8 mouse cellular contexts compared by ENCODE assay signal in genomic region chr17:83335183-83335584, GRCm38 (mm10). TPM values are rescaled to one million over a fixed set of nuclear protein-coding genes. Genes with fewer than 3 reads are reported as not detected.
DNase-seq lines count a peak whose midpoint lies in the region; ATAC-seq lines count a peak whose summit lies in the region.

No protein-coding gene starts in this region.

- H3K36me3 ChIP-seq in midbrain, embryonic 11.5 days (ENCODE audit: control insufficient read depth, insufficient read depth, low read length) = no peaks in the 10 kb centered on the region
- H3K36me3 ChIP-seq in midbrain, embryonic 15.5 days (replicated peaks) = no peaks in the 10 kb centered on the region
- H3K36me3 ChIP-seq in limb, embryonic 13.5 days = no peaks in the 10 kb centered on the region

- DNase-seq in frontal cortex, postnatal 36 days (ENCODE audit: low spot score in 2 of 2) = no peak
- no peak for DNase-seq in midbrain, embryonic 11.5 days (ENCODE audit: low spot score, missing footprints)
- DNase-seq in testis, postnatal 10 days (ENCODE audit: low spot score) = peak; percentile 27
- DNase-seq in urinary bladder, postnatal 25 days (ENCODE audit: low spot score) = no peak
- DNase-seq in kidney, postnatal 14 days = no peak

- H3K27me3 ChIP-seq in midbrain, embryonic 11.5 days (ENCODE audit: control insufficient read depth, insufficient read depth, low read length) = no peaks in the 10 kb centered on the region
- H3K27me3 ChIP-seq in midbrain, embryonic 15.5 days (replicated peaks) = no peaks in the 10 kb centered on the region
- no peaks in the 10 kb centered on the region for H3K27me3 ChIP-seq in limb, embryonic 13.5 days

- no peak overlapping the region for H3K9ac ChIP-seq in midbrain, embryonic 11.5 days (ENCODE audit: low read length)
- no peak overlapping the region for H3K9ac ChIP-seq in midbrain, embryonic 15.5 days
- no peak overlapping the region for H3K9ac ChIP-seq in limb, embryonic 13.5 days

- ATAC-seq in frontal cortex, adult (ENCODE audit: low TSS enrichment) = 0 out of 2 replicates have a peak, but pooled peaks have one; percentile 31
- no peak for ATAC-seq in midbrain, embryonic 11.5 days (ENCODE audit: low FRiP score)
- no peak for ATAC-seq in midbrain, embryonic 15.5 days (replicated peaks)
- ATAC-seq in limb, embryonic 13.5 days (ENCODE audit: low FRiP score, low read depth) = no peak

- no peaks in the 10 kb centered on the region for H3K9me3 ChIP-seq in midbrain, embryonic 11.5 days (ENCODE audit: control insufficient read depth, low read length)
- H3K9me3 ChIP-seq in midbrain, embryonic 15.5 days = no peaks in the 10 kb centered on the region
- no peaks in the 10 kb centered on the region for H3K9me3 ChIP-seq in limb, embryonic 13.5 days

- no peak overlapping the region for H3K27ac ChIP-seq in midbrain, embryonic 11.5 days (ENCODE audit: low read depth, low read length)
- H3K27ac ChIP-seq in midbrain, embryonic 15.5 days = no peak overlapping the region
- no peak overlapping the region for H3K27ac ChIP-seq in limb, embryonic 13.5 days

- H3K4me3 ChIP-seq in midbrain, embryonic 11.5 days (ENCODE audit: low read depth, low read length) = no peak overlapping the region
- H3K4me3 ChIP-seq in midbrain, embryonic 15.5 days = no peak overlapping the region
- no peak overlapping the region for H3K4me3 ChIP-seq in limb, embryonic 13.5 days

- no peaks in the 10 kb centered on the region for H3K4me1 ChIP-seq in midbrain, embryonic 11.5 days (ENCODE audit: control insufficient read depth, insufficient read depth, low read length)
- H3K4me1 ChIP-seq in midbrain, embryonic 15.5 days = no peaks in the 10 kb centered on the region
- peaks cover 8% of the 10 kb centered on the region; the same call in 1 of the 2 replicates for H3K4me1 ChIP-seq in limb, embryonic 13.5 days

- 54% methylated on average over 13 of the region's 13 CpGs for WGBS in midbrain, embryonic 11.5 days
- WGBS in midbrain, embryonic 15.5 days = 52% methylated on average over 13 of the region's 13 CpGs
- 45% methylated on average over 13 of the region's 13 CpGs for WGBS in limb, embryonic 13.5 days

- H3K4me2 ChIP-seq in midbrain, embryonic 11.5 days = peak overlapping the region; percentile 28
- H3K4me2 ChIP-seq in midbrain, embryonic 15.5 days = no peak overlapping the region
- H3K4me2 ChIP-seq in limb, embryonic 13.5 days (replicated peaks) = peak overlapping the region; percentile 36

RNA-seq across cellular contexts. Expression of gene Eml4, which starts 15.5 kb away (rescaled TPM):
- 40.5 and 41.2 TPM in 2 replicates for polyA plus RNA-seq in midbrain, embryonic 11.5 days (2014; fragmentation: Nextera tagmentation; extraction: Ambion mirVana)
- 34.0 and 35.2 TPM in 2 replicates for polyA plus RNA-seq in midbrain, embryonic 15.5 days (2015; fragmentation: Nextera tagmentation; extraction: Ambion mirVana)
- polyA plus RNA-seq in limb, embryonic 13.5 days (2015; fragmentation: Nextera tagmentation; extraction: Ambion mirVana) = 42.1 and 46.8 TPM in 2 replicates
